Mouse (Mus musculus): ENCODE measurements around the gene Banp.

DNA sequence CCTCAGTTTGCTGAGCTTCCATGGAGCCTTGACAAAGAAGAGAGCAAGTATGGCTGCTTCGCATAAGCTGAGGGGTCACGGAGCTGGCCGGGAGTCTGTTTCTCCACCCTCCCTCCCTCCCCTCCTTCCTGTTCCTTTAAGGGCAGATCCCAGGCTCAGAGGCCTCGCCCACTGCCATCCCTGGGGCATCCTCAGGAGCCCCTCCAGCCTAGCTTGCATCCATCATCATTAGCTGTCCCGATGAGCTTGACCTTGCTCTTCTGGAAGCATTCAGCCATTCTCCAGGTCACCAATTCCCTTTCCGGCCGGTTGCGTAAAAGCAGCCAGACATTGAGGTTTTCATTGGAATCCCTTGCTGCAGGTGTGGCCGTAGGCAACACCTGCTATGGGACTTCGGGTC, 105.8 kb downstream of the Banp start:
- no peak for TF ChIP-seq POLR2A (IDR thresholded peaks at IDR 0.05; ENCODE audit: extremely low read depth, insufficient read depth, low read length)
- TF ChIP-seq CTCF (IDR thresholded peaks at IDR 0.05; ENCODE audit: extremely low read depth, insufficient read depth, low read length), result no peak
